ENCODE assay signal across 12 mouse cellular contexts in genomic region chr9:14631729-14632128, GRCm38 (mm10). TPM values are rescaled to one million over a fixed set of nuclear protein-coding genes. Genes with fewer than 3 reads are reported as not detected.
A peak's percentile ranks its signal among the peaks of the same experiment; 100 is the strongest.
DNase-seq lines count a peak whose midpoint lies in the region; ATAC-seq and TF ChIP-seq lines count a peak whose summit lies in the region.
"Had no signal": no experiment of that assay in that cellular context is flagged by ENCODE, and none has a peak within 500 bp of the region (broad histone marks: within the 10 kb centered on the region; RNA-seq: fewer than 3 reads in every experiment).

No protein-coding gene starts in this region.

- no peak overlapping the region for H3K4me2 ChIP-seq in limb, embryonic 14.5 days (replicated peaks; ENCODE audit: low read depth, low read length, severe bottlenecking)
- H3K4me2 ChIP-seq: liver, embryonic 12.5 days had no signal

- TF ChIP-seq POLR2A in limb, embryonic 14.5 days (IDR thresholded peaks at IDR 0.05; ENCODE audit: borderline replicate concordance, extremely low read depth, insufficient read depth, insufficient read length): no peak

- H3K9ac ChIP-seq in limb, embryonic 14.5 days (ENCODE audit: low read depth, low read length, severe bottlenecking): no peak overlapping the region
- H3K9ac ChIP-seq: liver, embryonic 12.5 days had no signal

- no peaks in the 10 kb centered on the region for H3K36me3 ChIP-seq in limb, embryonic 14.5 days (ENCODE audit: control insufficient read depth, insufficient read depth, low read length)
- H3K36me3 ChIP-seq: liver, embryonic 12.5 days had no signal

- H3K27ac ChIP-seq in limb, embryonic 14.5 days (replicated peaks; ENCODE audit: low read depth, low read length): no peak overlapping the region
- H3K27ac ChIP-seq: liver, embryonic 12.5 days had no signal

- H3K27me3 ChIP-seq in limb, embryonic 14.5 days (ENCODE audit: control insufficient read depth, insufficient read depth, low read length): no peaks in the 10 kb centered on the region

- no peak overlapping the region for H3K4me3 ChIP-seq in limb, embryonic 14.5 days (replicated peaks; ENCODE audit: low read length)
- H3K4me3 ChIP-seq: liver, embryonic 12.5 days had no signal

- no peaks in the 10 kb centered on the region for H3K9me3 ChIP-seq in limb, embryonic 14.5 days (ENCODE audit: control insufficient read depth, low read length)
- H3K9me3 ChIP-seq: liver, embryonic 12.5 days had no signal

- peak; percentile 95 for DNase-seq in heart, adult 11 months
- DNase-seq in heart, adult 8-10 months (ENCODE audit: low spot score): no peak
- DNase-seq in urinary bladder, postnatal 14 days (ENCODE audit: low spot score): peak; percentile 47
- DNase-seq in urinary bladder, adult 2 months (ENCODE audit: low spot score): no peak
- peak; percentile 27 for DNase-seq in limb, embryonic 14.5 days (ENCODE audit: low spot score)
- DNase-seq in frontal cortex, postnatal 10 days (ENCODE audit: low spot score in 2 of 2): no peak
- no peak for DNase-seq in thymus, postnatal 14 days
- DNase-seq: cerebellum, adult 2 months; kidney, adult 8-10 months had no signal

- ATAC-seq in limb, embryonic 14.5 days (ENCODE audit: low FRiP score, low read depth): peak; percentile 83
- ATAC-seq in megakaryocyte progenitor cell, adult 5-6 weeks (replicated peaks; ENCODE audit: poor library complexity): no peak
- ATAC-seq: forebrain, embryonic 14.5 days; liver, embryonic 12.5 days had no signal

- peaks cover 16% of the 10 kb centered on the region for H3K4me1 ChIP-seq in limb, embryonic 14.5 days (ENCODE audit: control insufficient read depth, insufficient read depth, low read length)
- H3K4me1 ChIP-seq: liver, embryonic 12.5 days had no signal

- 13% methylated on average over 5 of the region's 5 CpGs for WGBS in limb, embryonic 14.5 days

RNA-seq across cellular contexts. Expression of gene Amotl1, which starts 13.1 kb away (rescaled TPM):
- total RNA-seq in heart, adult 8-10 months (2022): 10 to 100 TPM; 56.2 to 65.0 (median 58.1) TPM
- 21.7 and 32.7 TPM in 2 replicates for polyA plus RNA-seq in urinary bladder, adult 2 months (2012; rRNA removed)
- polyA plus RNA-seq in limb, embryonic 14.5 days (2012; rRNA removed): 53.9 and 56.2 TPM in 2 replicates
- polyA plus RNA-seq in limb, embryonic 14.5 days (2014; fragmentation: Nextera tagmentation; extraction: Ambion mirVana): 47.7 and 49.7 TPM in 2 replicates
- not detected in 2 replicates for total RNA-seq in megakaryocyte progenitor cell, adult 5-6 weeks (2015)
- 0.24 TPM in 1 of 2 replicates, not detected in the other for total RNA-seq in megakaryocyte progenitor cell, adult 5-6 weeks (2017)

Comparison
In these comparisons a context has a peak if more than half of its experiments do, and no peak if none do; other contexts are left out.
1. DNase-seq: peak in heart, adult 11 months (single experiment), urinary bladder, postnatal 14 days (single experiment) and limb, embryonic 14.5 days (single experiment); none in heart, adult 8-10 months (single experiment), urinary bladder, adult 2 months (single experiment), frontal cortex, postnatal 10 days (0 of 2) and thymus, postnatal 14 days (single experiment).
2. RNA of gene Amotl1, which starts 13.1 kb away (total RNA-seq): 56.2 to 65.0 TPM in heart, adult 8-10 months; 0.24 TPM in megakaryocyte progenitor cell, adult 5-6 weeks; every median in the first group is over 10 times any median in the second.